Mouse (Mus musculus) C2C12 (cell line): Measurements from ENCODE around the gene Hist3h2a.

Source experiments
- CTCF ChIP-seq: IDR thresholded peaks from one replicate; pipeline ENCODE4 v1.5.1; 2011; ENCODE audit not compliant: control insufficient read depth, insufficient read depth, insufficient read length
- FOSL1 ChIP-seq: IDR thresholded peaks from one replicate; pipeline ENCODE4 v1.8.0; 2011; ENCODE audit warnings: mild to moderate bottlenecking, low read length; ENCODE audit not compliant: poor library complexity, insufficient read depth, severe bottlenecking
- MYOG ChIP-seq: IDR thresholded peaks from one replicate; pipeline ENCODE4 v1.6.1; 2011; ENCODE audit not compliant: control insufficient read depth, insufficient read length; ENCODE audit errors: extremely low read depth
- USF1 ChIP-seq: IDR thresholded peaks from one replicate; pipeline ENCODE4 v1.6.1; 2011; ENCODE audit warnings: low read depth, mild to moderate bottlenecking, control low read depth, moderate library complexity

DNA sequence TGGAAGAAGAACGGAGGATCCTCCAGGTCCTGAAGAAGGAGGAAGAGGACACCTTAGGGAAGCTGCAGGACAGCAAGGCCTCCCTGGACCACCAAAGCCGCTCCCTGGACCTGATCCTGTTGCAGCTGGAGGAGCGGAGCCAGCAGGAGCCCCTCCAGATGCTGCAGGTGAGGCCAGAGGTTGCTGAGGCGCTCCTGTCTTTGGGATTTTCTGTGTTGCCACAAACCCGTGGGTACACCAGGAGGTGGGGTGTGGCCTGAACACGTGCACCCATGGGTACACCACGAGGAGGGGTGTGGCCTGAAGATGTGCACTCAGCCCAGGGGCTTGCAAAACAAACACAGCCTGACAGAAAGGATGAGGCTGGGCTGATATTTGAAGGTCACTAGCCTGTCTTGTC is 14.1 kb downstream of the Hist3h2a start:
- TF ChIP-seq CTCF, result no peak
- no peak for TF ChIP-seq USF1
- TF ChIP-seq FOSL1, result no peak
- no peak for TF ChIP-seq MYOG
